Mouse (Mus musculus) midbrain, embryonic 11.5 days (tissue): ENCODE data around the gene Glis3. TPM values are rescaled to one million over a fixed set of nuclear protein-coding genes. Genes with fewer than 3 reads are reported as not detected.

Experiments used
- ATAC-seq: fragments of 200-750 bp; cut with Nextera tagmentation; 2 replicates; pipeline ENCODE4 v1.8.0; 2017; ENCODE audit warnings: moderate TSS enrichment, moderate library complexity; ENCODE audit not compliant: low FRiP score
- DNase-seq: peaks from one replicate; pipeline ENCODE4 v3.0.0; 2015; ENCODE audit warnings: low spot score; ENCODE audit errors: missing footprints
- H3K27ac ChIP-seq: fragments of 300-500 bp; sonication (generic); 2 replicates; pipeline ENCODE4 v1.5.1; 2014; ENCODE audit warnings: low read depth, low read length
- H3K27me3 ChIP-seq: fragments of 300-500 bp; sonication (generic); 2 replicates; pipeline ENCODE4 v1.6.1; 2014; ENCODE audit warnings: mild to moderate bottlenecking, low read length, moderate library complexity, mixed read lengths; ENCODE audit not compliant: control insufficient read depth, insufficient read depth
- H3K36me3 ChIP-seq: fragments of 300-500 bp; sonication (generic); 2 replicates; pipeline ENCODE4 v1.6.1; 2014; ENCODE audit warnings: mild to moderate bottlenecking, low read length, moderate library complexity, mixed read lengths; ENCODE audit not compliant: control insufficient read depth, insufficient read depth
- H3K4me1 ChIP-seq: fragments of 300-500 bp; sonication (generic); 2 replicates; pipeline ENCODE4 v1.6.1; 2014; ENCODE audit warnings: low read length; ENCODE audit not compliant: control insufficient read depth, insufficient read depth
- H3K4me2 ChIP-seq: fragments of 300-500 bp; sonication (generic); 2 replicates; pipeline ENCODE4 v1.6.1; 2014; ENCODE audit warnings: mild to moderate bottlenecking, moderate library complexity
- H3K4me3 ChIP-seq: fragments of 300-500 bp; sonication (generic); 2 replicates; pipeline ENCODE4 v1.5.1; 2014; ENCODE audit warnings: low read depth, low read length
- H3K9ac ChIP-seq: fragments of 300-500 bp; sonication (generic); 2 replicates; pipeline ENCODE4 v1.6.1; 2014; ENCODE audit warnings: low read length
- H3K9me3 ChIP-seq: fragments of 300-500 bp; sonication (generic); 2 replicates; pipeline ENCODE4 v1.6.1; 2016; ENCODE audit warnings: low read length; ENCODE audit not compliant: control insufficient read depth
- WGBS: fragments of 180-500 bp; shearing (Covaris S2); extraction: QIAGEN DNeasy Blood & Tissue Kit; methylation state at CpG from one replicate; pipeline ENCODE4 v1.1.7; 2014; 5-methylcytosine and 5-hydroxymethylcytosine counted together
- polyA plus RNA-seq: library from polyadenylated mRNA; unstranded; fragments of >200 nt; fragmentation: Nextera tagmentation; extraction: Ambion mirVana; gene quantifications from 2 replicates; pipeline ENCODE4 v1.2.1, GENCODE M21; 2014

The Glis3 gene
- polyA plus RNA-seq, 1 experiment from 2014 or later = 1.9 TPM

- Histone ChIP-seq H3K4me2 (peak overlapping the region; percentile 3; the same call in 1 of the 2 replicates), H3K4me3 (no peak overlapping the region), H3K9me3 (no peaks in the 10 kb centered on the region), H3K27ac (no peak overlapping the region), H3K27me3 (no peaks in the 10 kb centered on the region; the same call in 1 of the 2 replicates), H3K36me3 (no peaks in the 10 kb centered on the region), H3K4me1 (no peaks in the 10 kb centered on the region; the same call in 1 of the 2 replicates), H3K9ac (no peak overlapping the region)
- WGBS = 62% methylated on average over 8 of the region's 8 CpGs
- ATAC-seq (no peak), DNase-seq (peak; percentile 87)
Observed at GRCm38 (mm10) chr19:28580499-28580898, 99.4 kb downstream of the Glis3 start.

GRCm38 (mm10) chr19:28579724-28580375 lies 100.0 kb downstream of the Glis3 start:
- H3K4me1 ChIP-seq = no peaks in the 10 kb centered on the region; the same call in 1 of the 2 replicates
- 0 out of 2 replicates have a peak overlapping the region, but pooled peaks have one; percentile 1 for H3K9ac ChIP-seq
- peak overlapping the region; percentile 3 for H3K4me2 ChIP-seq
- H3K27ac ChIP-seq = no peak overlapping the region
- no peaks in the 10 kb centered on the region for H3K9me3 ChIP-seq
- peak; percentile 93 for ATAC-seq
- H3K27me3 ChIP-seq = no peaks in the 10 kb centered on the region; the same call in 1 of the 2 replicates
- WGBS = 15% methylated on average over 14 of the region's 14 CpGs
- DNase-seq = peak; percentile 92
- no peak overlapping the region for H3K4me3 ChIP-seq
- H3K36me3 ChIP-seq = no peaks in the 10 kb centered on the region

DNA sequence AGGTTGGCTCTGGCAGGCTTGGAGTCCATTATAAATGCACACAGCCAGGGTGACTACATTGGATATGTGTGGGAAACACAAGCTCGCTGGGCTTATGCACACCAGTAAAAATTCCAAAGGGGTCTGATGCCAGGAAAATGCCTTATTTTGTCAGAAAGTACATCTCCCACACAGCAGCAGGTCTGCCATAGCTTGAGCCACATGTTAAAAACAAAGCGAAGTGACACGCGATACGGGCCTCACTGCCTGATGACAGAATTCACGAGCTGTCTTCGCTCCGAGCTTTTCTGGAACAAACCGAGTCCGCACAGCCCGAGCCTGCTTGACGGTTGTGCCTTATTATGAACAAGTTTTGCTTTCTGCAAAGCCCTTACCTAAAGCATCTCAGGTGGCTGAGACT lies 102.9 kb downstream of the Glis3 start:
- DNase-seq (no peak), ATAC-seq (no peak)
- no peak overlapping the region for H3K27ac ChIP-seq
- 92% methylated on average over 12 of the region's 12 CpGs for WGBS
- no peaks in the 10 kb centered on the region; the same call in 1 of the 2 replicates for H3K4me1 ChIP-seq
- no peaks in the 10 kb centered on the region for H3K9me3 ChIP-seq
- H3K4me2 ChIP-seq = no peak overlapping the region
- no peaks in the 10 kb centered on the region for H3K36me3 ChIP-seq
- H3K4me3 ChIP-seq = no peak overlapping the region
- no peak overlapping the region for H3K9ac ChIP-seq
- H3K27me3 ChIP-seq = no peaks in the 10 kb centered on the region

GRCm38 (mm10) chr19:28576619-28577018 lies 103.3 kb downstream of the Glis3 start:
- WGBS = 88% methylated on average over 6 of the region's 6 CpGs
- ATAC-seq = no peak

GRCm38 (mm10) chr19:28573641-28574040 lies 106.2 kb downstream of the Glis3 start:
- peak; percentile 75 for DNase-seq
- no peaks in the 10 kb centered on the region for H3K36me3 ChIP-seq
- ATAC-seq = no peak
- 90% methylated on average over 3 of the region's 3 CpGs for WGBS
- H3K9ac ChIP-seq = no peak overlapping the region
- no peak overlapping the region for H3K4me2 ChIP-seq
- no peaks in the 10 kb centered on the region for H3K27me3 ChIP-seq
- H3K4me1 ChIP-seq = no peaks in the 10 kb centered on the region
- no peak overlapping the region for H3K27ac ChIP-seq
- no peaks in the 10 kb centered on the region for H3K9me3 ChIP-seq
- no peak overlapping the region for H3K4me3 ChIP-seq

More at GRCm38 (mm10) chr19:28576619-28577018, 103.3 kb downstream of the Glis3 start:
- Histone ChIP-seq H3K4me1 (no peaks in the 10 kb centered on the region; the same call in 1 of the 2 replicates), H3K9ac (no peak overlapping the region), H3K27me3 (no peaks in the 10 kb centered on the region), H3K4me2 (no peak overlapping the region), H3K9me3 (no peaks in the 10 kb centered on the region), H3K27ac (no peak overlapping the region), H3K36me3 (no peaks in the 10 kb centered on the region), H3K4me3 (no peak overlapping the region)
- DNase-seq = no peak

- 43% methylated on average over 3 of the region's 3 CpGs for WGBS
- Histone ChIP-seq H3K27me3 (no peaks in the 10 kb centered on the region), H3K36me3 (no peaks in the 10 kb centered on the region), H3K4me2 (no peak overlapping the region), H3K9me3 (no peaks in the 10 kb centered on the region), H3K4me3 (no peak overlapping the region), H3K9ac (no peak overlapping the region), H3K4me1 (peaks cover 9% of the 10 kb centered on the region; the same call in 1 of the 2 replicates), H3K27ac (no peak overlapping the region)
- DNase-seq = no peak
- no peak for ATAC-seq
Observed at GRCm38 (mm10) chr19:28569856-28570255, 110.0 kb downstream of the Glis3 start.

DNA sequence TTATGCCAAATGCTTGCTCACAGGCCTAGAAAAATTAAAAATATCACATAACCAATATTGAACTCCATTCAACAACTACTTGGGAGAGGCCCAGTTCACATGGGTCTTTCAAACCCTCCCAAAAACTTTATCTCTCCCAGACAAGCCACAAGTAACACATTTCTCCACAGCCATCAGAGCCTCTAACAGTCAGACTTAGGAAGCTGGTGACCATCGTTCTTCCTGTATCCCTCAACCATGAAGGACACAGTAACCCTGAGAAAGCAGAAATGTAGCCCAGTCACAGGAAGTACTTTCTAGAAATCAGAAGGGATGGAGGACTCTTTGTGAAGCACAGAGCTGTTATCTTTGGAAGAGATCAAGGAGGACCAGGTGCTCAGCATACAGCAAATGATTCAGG lies 112.8 kb downstream of the Glis3 start:
- no peak overlapping the region for H3K9ac ChIP-seq
- DNase-seq = no peak
- no peaks in the 10 kb centered on the region for H3K9me3 ChIP-seq
- WGBS = 74% methylated on average over 1 of the region's 1 CpGs
- no peak overlapping the region for H3K4me3 ChIP-seq
- no peaks in the 10 kb centered on the region for H3K27me3 ChIP-seq
- H3K4me2 ChIP-seq = no peak overlapping the region
- H3K36me3 ChIP-seq = no peaks in the 10 kb centered on the region
- ATAC-seq = no peak
- H3K4me1 ChIP-seq = peaks cover 9% of the 10 kb centered on the region; the same call in 1 of the 2 replicates
- no peak overlapping the region for H3K27ac ChIP-seq

DNA sequence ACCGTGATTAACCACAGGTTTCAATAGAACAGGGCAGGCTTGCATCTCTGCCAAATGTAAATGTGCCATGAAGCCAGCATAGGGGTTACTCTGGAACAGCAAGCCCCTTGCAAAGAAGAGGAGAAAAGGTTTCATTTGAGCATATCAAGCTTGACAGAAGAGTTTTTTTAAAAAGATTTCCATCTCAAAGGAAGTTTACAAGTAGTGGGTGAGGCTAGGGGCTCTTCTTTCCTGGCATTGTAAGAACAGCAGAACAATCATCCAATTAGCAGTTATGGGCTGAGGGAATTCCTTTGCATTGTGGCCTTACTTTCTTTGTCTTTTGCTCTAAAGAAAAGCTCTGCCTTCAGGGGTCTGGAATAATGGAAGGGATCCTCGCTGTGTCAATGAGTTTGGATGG lies 113.3 kb downstream of the Glis3 start:
- no peak for ATAC-seq
- no peak overlapping the region for H3K4me3 ChIP-seq
- no peaks in the 10 kb centered on the region for H3K27me3 ChIP-seq
- no peak for DNase-seq
- no peak overlapping the region for H3K9ac ChIP-seq
- H3K36me3 ChIP-seq = no peaks in the 10 kb centered on the region
- peaks cover 10% of the 10 kb centered on the region; the same call in 1 of the 2 replicates for H3K4me1 ChIP-seq
- WGBS = 4% methylated on average over 2 of the region's 2 CpGs
- H3K27ac ChIP-seq = no peak overlapping the region
- no peak overlapping the region for H3K4me2 ChIP-seq
- no peaks in the 10 kb centered on the region for H3K9me3 ChIP-seq

GRCm38 (mm10) chr19:28561697-28562002 lies 118.2 kb downstream of the Glis3 start:
- ATAC-seq = no peak
- H3K9me3 ChIP-seq = no peaks in the 10 kb centered on the region
- H3K27me3 ChIP-seq = no peaks in the 10 kb centered on the region
- H3K4me2 ChIP-seq = no peak overlapping the region
- H3K36me3 ChIP-seq = no peaks in the 10 kb centered on the region
- no peak overlapping the region for H3K27ac ChIP-seq
- peak; percentile 14 for DNase-seq
- H3K4me3 ChIP-seq = no peak overlapping the region
- H3K4me1 ChIP-seq = peaks cover 16% of the 10 kb centered on the region
- no peak overlapping the region for H3K9ac ChIP-seq
